Mouse (Mus musculus): ENCODE measurements around the gene Cfb. TPM values are rescaled to one million over a fixed set of nuclear protein-coding genes. Genes with fewer than 3 reads are reported as not detected.

Gene Cfb
- polyA plus RNA-seq, 1 experiment from 2014 or later = 6.2 TPM

DNA sequence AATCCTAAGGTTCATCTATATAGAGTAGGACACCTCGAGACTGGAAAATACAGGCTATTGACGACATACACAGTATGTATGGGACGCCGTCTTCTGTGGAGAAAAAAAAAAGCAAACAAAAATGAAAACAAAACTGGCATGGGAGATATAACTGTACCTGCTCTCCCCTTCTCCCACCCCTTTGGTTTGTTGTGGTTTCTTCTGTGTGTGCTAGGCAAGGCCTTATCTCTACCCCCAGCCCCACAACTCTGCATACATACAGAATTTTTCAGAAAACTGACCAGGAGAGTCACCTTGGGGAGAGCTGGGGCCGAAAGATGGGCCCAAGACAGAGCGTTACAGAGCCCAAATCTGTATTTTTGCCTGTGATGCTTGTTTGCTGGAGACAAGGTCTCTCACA is 22.4 kb upstream of the Cfb start:
- DNase-seq (ENCODE audit: low spot score) = no peak

DNA sequence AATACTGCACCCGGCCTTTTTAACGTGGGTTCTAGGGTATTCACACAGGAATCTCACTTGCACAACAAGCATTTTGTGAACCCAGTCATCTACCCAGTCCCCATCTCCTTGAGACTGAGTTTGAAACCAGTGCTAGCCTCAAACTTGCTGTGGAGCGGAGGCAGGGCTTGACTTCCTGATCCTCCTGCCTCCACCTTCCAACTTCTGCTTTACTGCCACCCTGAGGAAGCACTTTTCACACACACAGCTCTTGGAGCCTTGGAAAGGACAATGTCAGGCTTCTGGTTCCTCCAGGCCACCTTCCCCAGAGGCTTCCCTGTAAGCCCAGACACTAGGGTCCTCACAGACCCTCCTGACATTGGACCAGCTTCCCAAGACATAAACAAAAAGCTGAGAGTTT is 21.0 kb upstream of the Cfb start:
- no peak for DNase-seq (ENCODE audit: low spot score)

DNA sequence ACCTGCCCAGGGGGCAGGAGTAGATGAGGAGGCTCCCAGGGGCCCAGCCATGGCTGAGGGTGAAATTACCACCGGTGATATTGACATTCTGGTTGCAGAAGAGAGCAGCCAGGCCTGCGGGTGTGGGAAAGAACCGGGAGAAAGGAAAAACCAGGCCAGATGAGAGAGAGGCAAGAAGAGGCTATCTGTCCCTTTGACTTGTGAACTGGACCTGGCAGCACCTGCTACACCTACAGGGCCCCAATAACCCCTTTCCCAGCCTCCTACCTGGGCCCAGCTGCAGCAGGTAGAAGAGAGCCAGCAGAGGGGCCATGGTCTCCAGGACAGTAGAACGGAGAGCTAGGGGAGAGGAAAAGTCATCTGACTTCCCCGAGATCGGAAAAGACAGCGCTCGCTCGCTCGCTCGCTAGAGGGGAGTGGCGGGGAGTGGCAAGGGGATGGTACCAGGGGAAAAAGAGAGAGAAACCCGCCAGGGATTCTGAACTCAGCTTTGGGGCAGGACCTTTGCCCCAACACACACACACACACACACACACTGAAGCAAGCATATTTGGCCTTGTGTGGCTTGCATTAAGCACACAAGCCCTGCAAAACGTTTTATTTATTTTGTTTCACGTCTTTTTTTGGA is 19.5 kb upstream of the Cfb start, which contains the start of gene Gm20547:
Gene Gm20547 (minus strand): TSS at position 360 of the 628 bp plus-strand sequence.
- no peak for DNase-seq (ENCODE audit: low spot score)

DNA sequence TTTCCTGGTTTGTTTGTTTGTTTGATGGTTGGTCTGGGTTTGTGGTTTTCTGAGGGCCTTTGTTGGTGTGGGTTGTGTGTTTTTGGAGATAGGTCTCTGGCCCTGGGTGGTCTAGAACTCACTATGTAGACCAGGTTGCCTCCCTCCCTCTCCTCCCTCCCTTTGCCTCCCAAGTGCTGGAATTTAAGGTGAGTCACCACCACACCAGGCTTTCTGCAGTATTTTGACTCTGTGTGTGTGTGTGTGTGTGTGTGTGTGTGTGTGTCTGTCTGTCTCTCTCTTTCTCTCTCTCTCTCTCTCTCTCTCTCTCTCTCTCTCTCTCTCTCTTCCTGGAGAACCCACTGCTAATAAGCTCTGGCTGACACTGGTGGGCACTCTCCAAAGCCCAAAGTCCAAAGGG is 18.8 kb upstream of the Cfb start:
- DNase-seq (ENCODE audit: low spot score) = no peak

DNA sequence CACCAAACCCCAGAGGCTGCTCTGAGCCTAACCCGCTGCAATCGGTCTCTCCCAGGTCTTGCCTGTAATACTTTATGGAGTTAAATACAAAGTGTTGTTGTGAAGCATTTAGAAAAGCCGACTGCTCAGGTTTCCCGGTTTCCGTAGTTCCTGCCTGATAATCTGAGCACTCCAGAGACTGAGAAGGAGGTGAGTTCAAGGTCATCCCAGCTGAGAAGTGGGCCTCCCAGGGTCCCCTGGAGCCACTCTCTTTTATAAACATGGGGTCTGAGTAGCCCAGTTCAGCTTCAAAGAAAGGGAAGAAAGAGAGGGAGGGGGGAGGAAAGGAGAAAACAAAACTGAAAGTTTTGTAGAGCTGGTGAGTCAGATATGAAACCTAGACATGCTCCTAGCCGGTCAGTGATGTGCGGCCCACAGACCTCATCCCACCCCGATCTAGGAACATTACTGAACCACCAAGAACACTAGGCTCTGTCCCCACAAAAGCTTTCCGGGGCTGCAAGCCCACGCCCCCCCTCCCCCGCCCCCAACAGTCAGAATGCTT is 17.1 kb upstream of the Cfb start, which contains the start of gene Zbtb12:
Gene Zbtb12 (plus strand): TSS at position 148 of the 544 bp plus-strand sequence.
- DNase-seq (ENCODE audit: low spot score) = no peak

DNA sequence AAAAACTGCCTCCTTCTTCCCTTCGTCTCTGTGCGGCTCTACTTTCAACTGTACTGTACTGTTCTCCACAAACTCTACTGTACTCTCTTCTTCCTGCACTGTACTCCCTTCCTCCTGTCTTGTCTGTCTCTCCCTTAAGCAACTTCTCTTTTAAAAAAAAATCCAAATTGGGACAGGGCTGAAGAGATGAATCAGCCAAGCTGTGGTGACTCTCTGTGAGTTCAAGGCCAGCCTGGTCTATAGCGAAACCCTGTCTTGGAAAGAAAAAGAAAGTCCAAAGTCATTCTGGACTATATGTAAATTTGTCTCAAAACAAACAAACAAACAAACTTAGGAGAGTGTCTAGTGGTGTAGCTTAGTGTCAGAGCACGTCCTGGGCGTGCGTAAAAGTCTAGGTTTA is 12.0 kb upstream of the Cfb start:
- no peak for DNase-seq (ENCODE audit: low spot score)

DNA sequence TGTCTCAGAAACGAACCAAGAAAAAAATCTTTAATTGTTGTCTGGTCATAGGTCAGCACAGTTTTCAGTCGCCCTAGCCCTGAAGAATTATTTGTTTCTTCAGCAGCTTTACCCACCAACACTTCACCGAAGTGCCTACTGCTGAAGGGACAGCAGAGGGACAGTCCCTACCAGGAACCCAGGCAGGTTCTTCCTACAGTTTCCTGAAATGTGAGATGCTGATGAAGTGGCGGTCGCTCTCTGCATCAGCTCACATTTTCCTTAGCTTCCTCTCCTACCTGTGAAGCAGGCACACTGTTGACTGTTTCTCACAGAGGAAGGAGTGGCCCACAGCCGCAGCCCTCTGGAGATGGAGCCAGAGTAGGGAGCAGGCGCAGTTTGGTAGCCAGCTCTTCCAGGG is 3.7 kb upstream of the Cfb start:
- DNase-seq (ENCODE audit: low spot score) = no peak

DNA sequence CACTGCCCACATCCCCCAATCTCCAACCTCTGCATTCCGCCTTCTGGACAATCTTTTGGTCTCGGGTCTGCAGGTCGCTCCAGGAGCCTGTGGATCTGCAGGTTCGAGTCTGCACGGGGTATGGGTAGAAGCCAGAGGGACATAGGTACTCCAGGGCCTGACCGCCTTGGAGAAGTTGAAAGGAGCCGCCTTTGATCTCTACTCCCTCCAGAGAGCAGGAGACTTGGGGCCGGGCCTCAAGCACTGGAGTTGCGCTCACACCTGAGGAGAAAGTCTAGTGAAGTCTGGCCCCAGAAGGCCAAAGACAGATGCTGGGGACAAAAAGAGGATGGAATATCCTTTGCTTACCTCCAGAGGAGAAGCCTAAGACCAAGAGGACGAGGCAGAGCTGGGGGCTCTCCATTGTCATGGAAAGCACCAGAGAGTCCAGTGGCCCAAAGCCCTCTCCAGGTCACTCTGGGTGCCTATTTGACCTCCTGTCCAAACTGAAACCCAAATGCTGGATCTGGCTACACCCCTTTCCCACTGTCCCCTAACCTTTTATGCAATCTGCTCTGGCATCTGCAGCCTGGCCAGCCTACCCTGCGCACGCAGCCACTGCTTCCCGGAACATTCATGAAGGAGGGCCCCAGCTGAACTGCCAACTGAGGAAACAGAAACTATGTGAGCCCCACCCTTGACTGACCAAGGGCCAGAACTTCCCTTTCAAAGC is 458 bp downstream of the Cfb start:
- DNase-seq (ENCODE audit: low spot score) = no peak

DNA sequence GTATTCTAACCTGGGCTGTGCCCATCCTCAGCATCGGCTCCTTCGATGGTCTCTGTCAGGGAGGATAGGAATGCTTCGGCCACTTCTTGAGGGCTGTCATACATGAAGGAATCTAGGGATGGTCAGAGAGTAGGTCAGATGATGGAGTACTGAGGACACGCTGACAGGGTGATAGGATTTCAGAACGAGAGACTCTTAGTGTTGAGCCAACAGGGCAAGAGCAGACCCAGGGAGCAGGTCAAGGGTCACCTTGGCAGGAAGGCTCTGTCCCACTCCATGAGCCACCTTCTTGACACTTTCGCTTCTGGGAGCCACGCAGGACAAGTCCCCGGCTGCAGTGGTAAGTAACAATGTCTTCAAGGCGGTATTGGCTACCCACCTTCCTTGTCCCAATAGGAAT is 1.8 kb downstream of the Cfb start:
- no peak for DNase-seq (ENCODE audit: low spot score)

DNA sequence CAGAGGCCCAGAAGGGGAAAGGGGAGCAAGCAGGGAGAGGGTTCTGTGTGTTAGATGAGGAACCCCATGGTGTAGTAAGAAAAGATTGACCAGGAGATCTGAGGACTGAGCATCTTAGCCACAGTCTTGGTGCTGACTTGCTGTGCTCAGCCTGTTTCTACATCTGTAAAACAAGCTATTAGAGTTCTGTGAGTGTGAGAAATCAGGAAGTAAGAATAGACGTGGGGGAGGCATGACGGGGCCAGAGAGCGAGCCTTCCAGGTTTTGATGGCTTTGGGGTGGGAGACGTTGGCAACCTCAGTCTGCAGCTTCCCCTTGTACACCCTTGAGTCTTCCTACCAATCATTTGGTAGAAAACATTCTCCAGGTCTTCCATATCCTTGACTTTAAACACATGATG is 3.6 kb downstream of the Cfb start:
- DNase-seq (ENCODE audit: low spot score) = no peak

DNA sequence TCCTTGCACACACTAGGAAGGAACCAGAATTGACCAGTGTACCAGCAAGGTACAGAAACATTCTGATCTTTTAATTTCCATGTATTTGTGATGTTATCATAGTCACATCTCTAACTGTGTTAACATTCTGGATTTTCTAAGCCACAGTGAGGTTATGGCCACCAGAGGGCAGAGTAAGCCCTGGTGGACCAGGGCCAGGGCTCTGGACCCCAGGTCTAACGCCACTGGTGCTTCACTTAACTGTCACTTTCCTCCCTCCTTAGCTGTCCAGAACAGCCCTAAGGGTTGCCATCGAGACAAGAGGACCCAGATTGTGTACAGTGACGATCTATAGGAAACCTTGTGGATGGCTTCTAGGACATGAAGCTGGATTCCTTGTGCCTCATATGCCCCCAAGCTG is 6.5 kb downstream of the Cfb start:
- DNase-seq (ENCODE audit: low spot score) = peak; percentile 51

DNA sequence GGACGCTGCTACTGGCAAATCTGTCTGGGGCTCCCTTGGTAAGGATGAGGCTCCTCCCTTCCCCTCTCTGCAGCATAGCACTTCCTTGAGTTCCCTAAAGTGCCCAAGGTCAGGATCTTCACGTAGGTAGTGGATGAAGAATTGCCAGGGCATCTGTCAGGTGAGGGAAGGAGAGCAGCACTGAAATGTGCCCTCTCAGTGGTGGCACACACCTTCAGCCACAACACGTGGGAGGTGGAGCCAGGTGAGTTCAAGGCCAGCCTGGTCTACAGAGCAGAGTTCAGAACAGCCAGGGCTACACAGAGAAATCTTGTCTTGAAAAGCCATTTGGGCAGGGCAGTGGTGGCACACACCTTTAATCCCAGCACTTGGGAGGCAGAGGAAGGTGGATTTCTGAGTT is 7.6 kb downstream of the Cfb start:
- DNase-seq (ENCODE audit: low spot score) = no peak

DNA sequence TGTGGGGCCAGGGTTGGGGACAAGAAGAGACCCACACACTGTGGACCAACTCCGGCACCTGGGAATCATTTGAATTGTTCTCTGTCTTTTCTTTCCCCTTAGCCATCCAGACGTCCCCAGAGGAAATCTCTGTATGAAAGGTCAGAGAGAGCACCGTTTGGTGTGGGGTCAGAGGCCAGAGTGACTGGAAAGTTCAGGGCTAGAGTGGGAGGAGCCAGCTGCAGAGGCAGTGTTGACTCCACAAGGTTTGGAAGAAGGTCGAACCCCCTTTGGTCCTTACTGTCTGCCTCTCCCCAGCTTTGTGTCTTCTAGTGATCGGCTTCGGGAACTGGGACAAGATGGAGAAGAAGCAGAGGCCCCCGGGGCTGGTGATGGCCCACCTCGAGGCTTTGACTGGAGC is 8.8 kb downstream of the Cfb start:
- no peak for DNase-seq (ENCODE audit: low spot score)

DNA sequence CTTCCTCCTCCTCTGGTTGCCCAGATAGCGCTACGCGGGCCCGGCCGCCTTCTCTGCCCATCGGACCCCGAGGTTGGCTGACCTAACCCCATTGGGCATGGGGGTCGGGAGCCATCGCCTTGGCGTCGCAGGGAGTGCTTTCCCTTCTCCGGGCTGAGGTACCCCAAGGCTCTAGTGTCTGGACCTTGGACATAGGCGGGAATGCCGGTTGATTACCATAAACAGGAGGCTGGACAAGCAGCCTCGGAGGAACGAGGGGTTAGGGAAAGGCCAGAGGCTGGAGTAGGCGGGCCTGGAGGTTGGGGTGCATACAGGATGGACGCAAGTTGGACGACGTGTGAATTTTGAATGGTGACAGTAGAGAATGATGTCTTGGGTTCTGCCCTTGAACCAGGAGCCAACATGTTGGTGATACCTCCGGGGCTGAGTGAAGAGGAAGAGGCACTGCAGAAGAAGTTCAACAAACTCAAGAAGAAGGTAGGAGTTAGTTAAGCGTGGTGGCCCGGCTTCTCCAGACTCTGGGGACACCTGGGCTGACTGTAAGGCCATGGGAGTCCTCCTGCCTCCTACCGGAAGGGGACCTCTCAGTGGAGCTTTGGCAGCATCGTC is 11.7 kb downstream of the Cfb start:
- DNase-seq (ENCODE audit: low spot score) = peak; percentile 14

DNA sequence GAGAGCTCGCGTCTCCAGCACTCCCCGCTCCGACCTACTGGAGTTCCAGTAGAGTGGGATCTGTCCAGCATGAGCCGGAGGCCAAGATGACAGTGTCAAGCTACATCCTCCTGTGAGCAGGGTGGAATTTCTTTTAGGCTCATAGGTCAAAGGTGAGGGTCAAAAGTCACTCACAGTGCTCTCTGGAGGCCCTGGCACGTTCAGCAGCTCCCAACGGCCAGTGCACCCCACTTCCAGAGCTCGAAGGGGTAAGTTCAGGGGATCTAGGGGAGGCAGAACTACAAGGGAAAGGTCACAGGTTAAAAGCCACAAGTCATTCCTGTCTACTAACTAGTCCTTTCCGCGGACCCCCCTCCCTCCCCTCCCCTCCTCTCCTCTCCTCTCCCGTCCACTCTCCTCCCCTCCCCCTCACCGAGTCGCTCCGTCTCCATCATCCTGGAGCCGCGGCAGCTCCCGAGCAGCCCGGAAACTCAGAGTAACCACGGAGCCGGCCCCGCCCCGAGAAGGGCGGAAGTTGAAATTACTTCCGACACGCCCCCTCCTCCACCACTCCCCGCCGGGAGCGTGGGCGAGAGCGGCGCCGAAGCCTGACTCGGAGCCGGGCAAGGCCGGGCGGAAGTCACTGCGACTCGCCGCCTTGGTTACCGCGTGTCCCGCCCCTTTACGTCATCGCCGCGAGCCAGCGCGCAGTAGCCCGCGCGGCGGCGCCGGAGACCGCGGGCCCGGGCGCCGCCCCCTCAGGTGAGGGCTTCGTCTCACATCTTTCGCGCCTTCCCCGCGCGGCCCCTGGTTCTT is 12.4 kb downstream of the Cfb start, which contains the start of the genes Skiv2l and Nelfe:
Gene Skiv2l (minus strand): TSS at position 489 of the 795 bp plus-strand sequence.
Gene Nelfe (plus strand): TSS at position 670 of the 795 bp plus-strand sequence.
- DNase-seq (ENCODE audit: low spot score) = peak; percentile 99

DNA sequence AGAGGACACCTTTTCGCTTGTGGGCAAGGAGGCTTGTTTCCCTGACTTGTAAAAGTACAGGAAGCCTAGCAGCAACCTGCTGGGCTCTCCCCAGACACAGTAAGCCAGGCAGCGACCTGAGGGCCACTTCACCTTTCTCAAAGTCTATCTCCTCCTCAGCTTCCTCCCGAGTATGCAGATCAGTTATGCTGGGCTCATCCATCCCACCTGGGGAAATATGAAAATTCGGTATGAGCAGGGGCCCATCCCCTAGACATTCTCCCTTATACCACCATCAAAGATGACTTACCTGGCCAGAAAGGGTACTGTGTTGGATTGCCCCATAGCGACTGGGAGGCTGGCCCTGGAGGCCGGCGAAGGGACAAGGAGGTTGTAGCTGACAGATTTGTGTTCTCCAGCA is 14.7 kb downstream of the Cfb start:
- no peak for DNase-seq (ENCODE audit: low spot score)

DNA sequence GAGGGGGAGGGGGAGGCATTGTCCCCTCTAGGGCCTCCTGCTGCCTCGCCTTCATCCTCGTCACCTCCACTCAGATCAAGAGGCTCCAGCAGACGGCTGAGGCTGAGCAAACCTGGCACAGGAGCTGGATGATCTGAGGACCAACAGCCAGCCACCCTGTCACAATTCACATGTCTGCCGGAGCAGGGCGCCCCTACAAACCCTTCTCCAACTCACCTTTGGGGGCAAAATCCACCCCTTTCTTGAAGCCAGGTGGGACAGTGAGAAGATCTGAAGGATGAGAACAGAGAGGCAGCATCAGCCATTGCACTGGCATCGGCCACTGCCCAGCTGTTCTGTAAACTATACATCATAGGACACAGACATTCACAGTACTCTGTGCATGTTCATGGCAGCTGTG is 15.1 kb downstream of the Cfb start:
- DNase-seq (ENCODE audit: low spot score) = no peak

DNA sequence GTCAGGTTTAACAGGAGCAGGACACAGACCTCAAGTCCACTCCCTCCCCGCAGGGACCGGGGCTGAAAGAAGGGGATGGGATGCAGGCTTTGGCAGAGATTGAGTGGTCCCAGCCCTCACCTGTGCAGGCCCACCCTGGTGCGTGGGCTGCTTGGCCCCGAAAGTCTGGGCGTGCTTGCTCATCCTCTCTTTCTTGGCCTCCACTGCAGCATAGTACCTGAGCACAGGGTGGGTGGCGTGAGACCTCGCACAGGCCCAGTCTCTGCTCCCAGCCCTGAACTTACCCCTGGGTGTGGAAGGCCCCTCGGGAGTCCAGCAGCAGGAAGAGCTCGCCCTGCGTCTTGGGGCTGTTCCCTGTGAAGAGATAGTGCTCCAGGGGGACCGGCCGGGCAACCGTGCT is 17.4 kb downstream of the Cfb start:
- DNase-seq (ENCODE audit: low spot score) = no peak

DNA sequence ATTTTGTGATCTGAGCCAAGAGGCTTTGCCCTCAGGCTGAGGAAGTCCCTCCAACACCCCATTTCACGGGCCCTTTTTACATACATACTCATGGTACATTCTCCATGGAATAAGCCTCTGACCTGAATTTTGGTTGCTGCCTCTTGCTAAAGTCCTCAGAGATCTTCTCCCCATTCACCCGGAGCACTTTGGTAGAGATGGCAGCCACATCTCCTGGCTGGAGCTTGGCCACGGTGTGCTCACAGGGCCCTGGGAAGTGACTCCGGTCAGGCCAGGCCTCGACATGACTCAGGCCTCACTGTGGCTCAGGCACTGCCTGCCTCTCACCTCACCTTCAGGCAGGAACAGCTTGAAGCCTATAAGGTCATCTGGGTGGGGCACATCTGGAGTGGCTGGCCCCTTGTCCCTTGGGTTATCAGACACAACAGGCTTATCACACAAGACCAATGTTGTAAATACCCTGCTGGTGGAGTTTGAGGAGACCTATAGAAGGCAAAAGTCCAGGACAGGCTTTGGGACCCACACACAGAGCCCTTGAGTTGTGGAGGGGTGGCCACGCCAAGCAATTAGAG is 21.5 kb downstream of the Cfb start:
- no peak for DNase-seq (ENCODE audit: low spot score)

DNA sequence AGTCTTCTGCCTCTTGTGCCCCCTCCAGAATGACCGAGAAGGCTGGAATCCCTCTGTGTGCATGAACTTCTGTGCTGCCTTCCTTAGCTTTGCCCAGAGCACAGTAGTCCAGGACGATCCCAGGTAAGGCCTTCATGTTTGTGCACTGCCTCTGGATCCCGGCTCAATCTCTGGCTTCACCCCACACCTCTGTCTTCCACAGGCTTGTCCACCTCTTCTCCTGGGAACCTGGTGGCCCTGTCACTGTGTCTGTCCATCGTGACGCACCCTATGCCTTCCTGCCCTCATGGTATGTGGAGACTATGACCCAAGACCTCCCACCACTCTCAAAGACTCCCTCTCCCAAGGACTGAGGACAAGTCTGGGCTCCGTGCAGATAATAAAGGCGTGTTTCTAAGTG is 23.5 kb downstream of the Cfb start:
- DNase-seq (ENCODE audit: low spot score) = no peak
